Mouse (Mus musculus): ENCODE results near the gene Golga3.

The Golga3 gene

GRCm38 (mm10) chr5:110176362-110177020, at the start of gene Golga3:
Golga3 (plus strand) TSS chr5:110176701.
- DNase-seq (ENCODE audit: low spot score), result peak; percentile 84

GRCm38 (mm10) chr5:110135293-110136086, 41.0 kb upstream of the Golga3 start, which contains the start of gene Chfr:
Chfr (plus strand) TSS chr5:110135842.
- DNase-seq (ENCODE audit: low spot score), result peak; percentile 97

- DNase-seq (ENCODE audit: low spot score), result no peak
These were observed 40.4 kb upstream of the Golga3 start for GRCm38 (mm10) chr5:110136087-110136464.

- no peak for DNase-seq (ENCODE audit: low spot score)
These were observed 38.7 kb upstream of the Golga3 start for GRCm38 (mm10) chr5:110137816-110138215.

- no peak for DNase-seq (ENCODE audit: low spot score)
These were observed 37.2 kb upstream of the Golga3 start for GRCm38 (mm10) chr5:110139325-110139724.

GRCm38 (mm10) chr5:110140424-110140823, 36.1 kb upstream of the Golga3 start:
- DNase-seq (ENCODE audit: low spot score), result no peak

- no peak for DNase-seq (ENCODE audit: low spot score)
These were observed 34.2 kb upstream of the Golga3 start for GRCm38 (mm10) chr5:110142309-110142708.

GRCm38 (mm10) chr5:110143007-110143406, 33.5 kb upstream of the Golga3 start:
- no peak for DNase-seq (ENCODE audit: low spot score)

GRCm38 (mm10) chr5:110169374-110169773, 7.1 kb upstream of the Golga3 start:
- no peak for DNase-seq (ENCODE audit: low spot score)

GRCm38 (mm10) chr5:110177021-110177420, 520 bp downstream of the Golga3 start:
- DNase-seq (ENCODE audit: low spot score), result no peak

GRCm38 (mm10) chr5:110178628-110179027, 2.1 kb downstream of the Golga3 start:
- DNase-seq (ENCODE audit: low spot score), result no peak

- DNase-seq (ENCODE audit: low spot score), result no peak
These were observed 5.2 kb downstream of the Golga3 start for GRCm38 (mm10) chr5:110181716-110182115.

GRCm38 (mm10) chr5:110203164-110203895, 26.8 kb downstream of the Golga3 start:
- DNase-seq (ENCODE audit: low spot score), result no peak

- no peak for DNase-seq (ENCODE audit: low spot score)
These were observed 28.3 kb downstream of the Golga3 start for GRCm38 (mm10) chr5:110204777-110205176.

- no peak for DNase-seq (ENCODE audit: low spot score)
These were observed 34.8 kb downstream of the Golga3 start for GRCm38 (mm10) chr5:110211312-110211711.

GRCm38 (mm10) chr5:110216780-110217179, 40.3 kb downstream of the Golga3 start:
- DNase-seq (ENCODE audit: low spot score), result no peak

- no peak for DNase-seq (ENCODE audit: low spot score)
These were observed 43.8 kb downstream of the Golga3 start for GRCm38 (mm10) chr5:110220331-110220730.

- no peak for DNase-seq (ENCODE audit: low spot score)
These were observed 46.3 kb downstream of the Golga3 start for GRCm38 (mm10) chr5:110222757-110223156.

- DNase-seq (ENCODE audit: low spot score), result no peak
These were observed 48.6 kb downstream of the Golga3 start for GRCm38 (mm10) chr5:110225056-110225455.

- no peak for DNase-seq (ENCODE audit: low spot score)
These were observed 50.9 kb downstream of the Golga3 start for GRCm38 (mm10) chr5:110227336-110227883.

- no peak for DNase-seq (ENCODE audit: low spot score)
These were observed 53.9 kb downstream of the Golga3 start for GRCm38 (mm10) chr5:110230401-110230779.

GRCm38 (mm10) chr5:110230780-110231461, 54.4 kb downstream of the Golga3 start, which contains the start of gene Ankle2:
Ankle2 (plus strand) TSS chr5:110231004.
- DNase-seq (ENCODE audit: low spot score), result peak; percentile 97
